Mouse (Mus musculus) stomach, embryonic 16.5 days (tissue): ENCODE results near the gene Fbxl17. TPM values are rescaled to one million over a fixed set of nuclear protein-coding genes. Genes with fewer than 3 reads are reported as not detected.

Experiments used
- ATAC-seq: fragments of 200-750 bp; cut with Nextera tagmentation; 2 replicates; pipeline ENCODE4 v1.8.0; 2017; ENCODE audit warnings: moderate number of reproducible peaks, moderate TSS enrichment; ENCODE audit not compliant: insufficient read depth, low FRiP score
- H3K27ac ChIP-seq: fragments of 300-500 bp; sonication (generic); 2 replicates; pipeline ENCODE4 v1.5.1; 2014; ENCODE audit warnings: low read length
- H3K27me3 ChIP-seq: fragments of 300-500 bp; sonication (generic); 2 replicates; pipeline ENCODE4 v1.6.1; 2014; ENCODE audit warnings: low read length, control low read depth, mixed read lengths; ENCODE audit not compliant: control insufficient read depth, insufficient read depth
- H3K36me3 ChIP-seq: fragments of 300-500 bp; sonication (generic); 2 replicates; pipeline ENCODE4 v1.6.1; 2014; ENCODE audit warnings: low read length; ENCODE audit not compliant: control insufficient read depth, insufficient read depth
- H3K4me1 ChIP-seq: fragments of 300-500 bp; sonication (generic); 2 replicates; pipeline ENCODE4 v1.6.1; 2014; ENCODE audit warnings: low read length, control low read depth, mixed read lengths; ENCODE audit not compliant: control insufficient read depth, insufficient read depth
- H3K4me2 ChIP-seq: fragments of 300-500 bp; sonication (generic); 2 replicates; pipeline ENCODE4 v1.6.1; 2014; ENCODE audit warnings: low read depth, low read length, mixed read lengths
- H3K4me3 ChIP-seq: fragments of 300-500 bp; sonication (generic); replicated peaks from 2 replicates; pipeline ENCODE4 v1.5.1; 2014; ENCODE audit warnings: mild to moderate bottlenecking, low read length
- H3K9ac ChIP-seq: fragments of 300-500 bp; sonication (generic); 2 replicates; pipeline ENCODE4 v1.6.1; 2014; ENCODE audit warnings: low read length
- H3K9me3 ChIP-seq: fragments of 300-500 bp; sonication (generic); replicated peaks from 2 replicates; pipeline ENCODE4 v1.6.1; 2016; ENCODE audit warnings: low read length, control low read depth; ENCODE audit not compliant: control insufficient read depth
- WGBS: fragments of 180-500 bp; shearing (Covaris S2); extraction: QIAGEN DNeasy Blood & Tissue Kit; methylation state at CpG from one replicate; pipeline ENCODE4 v1.1.7; 2014; 5-methylcytosine and 5-hydroxymethylcytosine counted together
- polyA plus RNA-seq: library from polyadenylated mRNA; unstranded; fragments of >200 nt; fragmentation: Nextera tagmentation; extraction: Ambion mirVana; gene quantifications from 2 replicates; pipeline ENCODE4 v1.2.1, GENCODE M21; 2015

The Fbxl17 gene
- polyA plus RNA-seq, 1 experiment from 2014 or later = 4.7 TPM

DNA sequence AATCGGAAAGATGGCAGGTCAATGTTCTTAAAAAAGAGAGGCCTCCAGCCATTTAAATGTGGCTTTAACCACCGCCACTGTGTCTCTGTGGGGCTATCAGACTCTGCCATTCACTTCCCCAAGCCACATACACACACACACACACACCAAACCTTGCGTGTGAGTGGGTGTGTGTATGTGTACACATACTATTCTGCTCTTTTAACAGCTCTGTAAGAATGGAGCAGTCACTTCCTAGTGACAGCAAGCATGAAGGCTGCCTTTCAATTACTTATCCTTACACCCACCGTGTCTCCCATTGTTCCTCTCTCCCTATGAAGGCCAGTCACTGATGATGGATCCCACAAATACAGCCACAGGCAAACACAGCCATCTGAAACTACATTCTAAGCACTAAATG is 54.6 kb downstream of the Fbxl17 start:
- no peak for ATAC-seq
- H3K9ac ChIP-seq = no peak overlapping the region
- H3K36me3 ChIP-seq = no peaks in the 10 kb centered on the region
- no peak overlapping the region for H3K4me2 ChIP-seq
- H3K4me1 ChIP-seq = no peaks in the 10 kb centered on the region
- WGBS = 84% methylated on average over 4 of the region's 4 CpGs
- no peaks in the 10 kb centered on the region for H3K27me3 ChIP-seq
- H3K4me3 ChIP-seq = no peak overlapping the region
- H3K9me3 ChIP-seq = no peaks in the 10 kb centered on the region
- H3K27ac ChIP-seq = no peak overlapping the region

DNA sequence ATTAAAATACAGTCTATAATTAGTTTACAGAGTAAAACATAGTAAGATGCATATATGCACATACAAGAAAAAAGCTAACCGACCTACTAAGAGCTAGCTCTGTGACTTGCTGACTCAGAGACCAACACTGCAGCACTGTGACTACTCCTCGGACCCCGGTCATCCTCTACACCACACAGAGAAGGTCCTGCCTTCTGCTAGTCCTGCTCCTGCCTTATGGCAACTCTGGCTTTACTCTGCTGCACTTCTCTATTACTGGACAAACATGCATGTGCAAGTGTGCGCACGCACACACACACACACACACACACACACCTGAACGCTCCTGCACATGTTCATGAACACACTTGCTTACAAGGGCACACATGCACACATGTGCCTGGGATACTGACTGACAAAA is 62.4 kb downstream of the Fbxl17 start:
- Histone ChIP-seq H3K9me3 (no peaks in the 10 kb centered on the region), H3K4me2 (no peak overlapping the region), H3K27me3 (no peaks in the 10 kb centered on the region), H3K9ac (no peak overlapping the region), H3K27ac (no peak overlapping the region), H3K4me1 (no peaks in the 10 kb centered on the region), H3K4me3 (no peak overlapping the region), H3K36me3 (no peaks in the 10 kb centered on the region)
- no peak for ATAC-seq
- WGBS = 89% methylated on average over 6 of the region's 6 CpGs

DNA sequence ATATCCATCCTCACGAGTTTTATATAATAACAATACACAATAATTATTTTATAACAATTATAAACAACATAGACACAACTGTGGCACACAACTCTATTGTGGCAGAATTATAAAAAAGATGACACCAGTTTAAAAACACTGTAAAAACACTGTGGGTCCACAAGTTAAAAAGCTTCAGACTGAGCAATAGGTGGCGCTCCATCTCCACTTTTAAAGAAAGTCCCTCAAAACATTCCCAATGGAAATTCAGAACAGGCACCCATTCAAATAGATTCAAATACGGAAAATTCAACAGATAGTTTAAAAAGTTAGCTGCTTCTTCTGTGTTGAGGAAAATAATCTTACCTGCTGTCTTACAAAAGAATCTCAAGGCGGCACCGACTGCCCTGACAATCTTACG is 65.7 kb downstream of the Fbxl17 start:
- WGBS = 47% methylated on average over 6 of the region's 6 CpGs
- no peaks in the 10 kb centered on the region for H3K36me3 ChIP-seq
- 0 out of 2 replicates have a peak, but pooled peaks cover 2% of the 10 kb centered on the region for H3K4me1 ChIP-seq
- no peaks in the 10 kb centered on the region for H3K9me3 ChIP-seq
- no peak overlapping the region for H3K9ac ChIP-seq
- H3K4me3 ChIP-seq = no peak overlapping the region
- no peak overlapping the region for H3K4me2 ChIP-seq
- ATAC-seq = no peak
- H3K27ac ChIP-seq = no peak overlapping the region
- H3K27me3 ChIP-seq = no peaks in the 10 kb centered on the region

DNA sequence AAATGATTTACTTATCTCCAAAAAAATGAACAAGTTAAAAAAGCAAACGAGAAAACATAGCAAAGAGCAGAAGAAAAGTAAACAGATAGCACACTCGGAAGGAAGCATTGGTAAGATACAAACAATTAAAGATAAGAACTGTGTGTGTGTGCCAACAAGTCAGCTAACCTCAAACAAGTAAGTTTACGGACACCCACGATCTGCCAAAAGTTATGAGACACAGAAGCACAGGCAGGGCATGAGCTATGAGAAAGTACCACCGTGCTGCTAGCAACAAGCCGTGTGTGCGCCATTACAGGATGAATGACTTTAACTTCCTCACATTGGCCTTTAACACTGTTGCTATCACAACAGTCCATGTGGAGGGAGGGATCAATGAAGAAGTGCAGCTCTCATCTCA is 68.2 kb downstream of the Fbxl17 start:
- H3K4me2 ChIP-seq = no peak overlapping the region
- H3K36me3 ChIP-seq = no peaks in the 10 kb centered on the region
- no peaks in the 10 kb centered on the region for H3K27me3 ChIP-seq
- H3K4me1 ChIP-seq = 0 out of 2 replicates have a peak, but pooled peaks cover 2% of the 10 kb centered on the region
- no peaks in the 10 kb centered on the region for H3K9me3 ChIP-seq
- no peak for ATAC-seq
- no peak overlapping the region for H3K4me3 ChIP-seq
- H3K27ac ChIP-seq = no peak overlapping the region
- WGBS = 37% methylated on average over 7 of the region's 7 CpGs
- H3K9ac ChIP-seq = no peak overlapping the region

DNA sequence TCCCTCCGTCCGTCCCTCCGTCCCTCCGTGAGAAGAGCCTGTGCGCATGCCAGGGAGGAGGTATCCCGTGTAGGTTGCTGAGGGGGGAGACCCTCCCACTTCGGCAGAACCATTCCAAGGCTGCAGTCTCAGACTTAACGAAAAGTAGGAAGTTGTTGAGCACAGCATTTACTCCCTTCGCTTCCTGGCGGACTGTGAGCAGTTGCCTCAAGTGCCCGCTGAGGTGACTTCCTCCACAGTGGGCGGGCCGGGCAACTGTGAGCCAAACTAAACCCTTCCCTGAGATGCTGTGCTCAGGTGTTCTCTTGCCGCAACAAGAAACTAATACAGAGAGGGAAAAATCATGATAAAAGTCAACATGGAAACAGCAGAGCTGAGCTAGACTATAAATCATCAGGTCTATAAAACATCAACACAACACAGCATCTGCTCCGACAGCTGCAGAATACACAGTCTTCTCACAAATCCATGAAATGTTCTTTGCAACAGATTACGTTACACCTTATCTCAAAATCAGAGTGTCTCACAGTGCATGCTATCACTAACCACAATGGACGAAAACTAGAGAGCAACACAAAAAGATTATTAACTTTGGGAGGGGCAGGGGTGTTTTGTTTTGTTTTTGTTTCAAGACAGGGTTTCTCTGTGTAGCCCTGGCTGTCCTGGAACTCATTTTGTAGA is 69.3 kb downstream of the Fbxl17 start:
- H3K36me3 ChIP-seq = no peaks in the 10 kb centered on the region
- 60% methylated on average over 17 of the region's 17 CpGs for WGBS
- H3K27me3 ChIP-seq = no peaks in the 10 kb centered on the region
- H3K9me3 ChIP-seq = no peaks in the 10 kb centered on the region
- no peak overlapping the region for H3K4me3 ChIP-seq
- no peak overlapping the region for H3K9ac ChIP-seq
- H3K27ac ChIP-seq = no peak overlapping the region
- H3K4me2 ChIP-seq = no peak overlapping the region; the same call in 1 of the 2 replicates
- 0 out of 2 replicates have a peak, but pooled peaks cover 2% of the 10 kb centered on the region for H3K4me1 ChIP-seq
- ATAC-seq = no peak

DNA sequence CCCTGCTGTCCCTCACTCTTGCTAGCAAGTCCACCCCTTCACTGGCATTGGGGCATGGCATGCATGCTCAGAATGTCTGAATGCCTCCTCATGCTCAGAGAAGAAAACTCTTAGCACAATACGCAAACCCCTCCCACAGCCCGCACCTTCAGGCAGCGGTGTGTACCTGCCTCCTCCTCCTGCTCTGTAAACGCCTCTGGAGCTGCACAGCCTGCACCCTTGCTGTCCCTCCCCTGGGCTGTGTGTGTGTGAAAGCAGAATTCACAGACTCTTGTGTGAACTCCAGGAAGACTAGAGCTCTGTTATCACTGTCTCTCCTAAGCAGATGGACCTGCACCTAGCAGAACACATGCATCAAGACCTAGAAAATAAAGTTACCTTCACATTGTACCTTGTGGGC is 76.0 kb downstream of the Fbxl17 start:
- no peak overlapping the region for H3K4me3 ChIP-seq
- H3K4me2 ChIP-seq = no peak overlapping the region
- no peaks in the 10 kb centered on the region for H3K36me3 ChIP-seq
- no peak for ATAC-seq
- H3K9ac ChIP-seq = no peak overlapping the region
- peaks cover 3% of the 10 kb centered on the region; the same call in 1 of the 2 replicates for H3K4me1 ChIP-seq
- 75% methylated on average over 4 of the region's 4 CpGs for WGBS
- no peak overlapping the region for H3K27ac ChIP-seq
- no peaks in the 10 kb centered on the region for H3K27me3 ChIP-seq
- H3K9me3 ChIP-seq = no peaks in the 10 kb centered on the region

DNA sequence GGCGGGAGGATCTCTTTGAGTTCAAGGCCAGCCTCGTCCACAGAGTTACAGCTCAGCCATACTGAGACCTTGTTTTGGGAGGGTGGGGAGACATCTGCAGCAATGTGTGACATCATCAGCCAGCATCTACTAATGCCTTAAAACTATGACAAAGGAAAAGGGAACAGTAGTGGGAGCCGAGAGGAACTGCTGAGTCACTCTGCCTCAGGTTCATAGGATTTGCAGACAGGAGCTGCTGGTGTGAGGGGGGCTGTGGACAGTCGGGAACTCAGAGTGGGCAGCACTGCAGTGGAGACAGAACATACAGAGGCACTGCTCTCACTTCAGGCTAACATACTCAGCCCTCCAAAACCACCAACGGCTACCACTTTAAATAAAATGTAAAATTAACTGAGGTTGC is 77.1 kb downstream of the Fbxl17 start:
- no peak overlapping the region for H3K4me3 ChIP-seq
- H3K4me1 ChIP-seq = peaks cover 3% of the 10 kb centered on the region; the same call in 1 of the 2 replicates
- H3K4me2 ChIP-seq = no peak overlapping the region
- H3K36me3 ChIP-seq = no peaks in the 10 kb centered on the region
- H3K27me3 ChIP-seq = no peaks in the 10 kb centered on the region
- no peak overlapping the region for H3K9ac ChIP-seq
- H3K9me3 ChIP-seq = no peaks in the 10 kb centered on the region
- no peak overlapping the region for H3K27ac ChIP-seq
- ATAC-seq = no peak
- WGBS = 89% methylated on average over 5 of the region's 5 CpGs

DNA sequence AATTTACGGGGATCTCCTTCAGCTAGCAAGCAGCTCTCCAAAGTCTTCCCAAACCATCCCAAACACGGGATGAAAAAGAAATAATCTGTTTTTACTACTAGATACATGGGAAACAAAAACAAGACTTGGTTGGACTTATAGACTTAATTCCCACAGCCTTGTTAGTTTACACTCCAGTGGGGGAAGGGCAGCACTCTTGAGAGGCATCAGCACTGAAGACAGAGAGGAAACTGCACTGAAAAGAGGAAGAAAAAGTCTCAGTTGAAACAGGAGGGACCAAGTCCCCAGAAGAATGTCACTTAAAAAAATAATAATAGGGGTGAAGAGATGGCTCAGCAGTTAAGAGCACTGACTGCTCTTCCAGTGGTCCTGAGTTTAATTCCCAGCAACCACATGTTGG is 78.0 kb downstream of the Fbxl17 start:
- WGBS = 70% methylated on average over 2 of the region's 2 CpGs
- no peak for ATAC-seq
- no peak overlapping the region for H3K27ac ChIP-seq

DNA sequence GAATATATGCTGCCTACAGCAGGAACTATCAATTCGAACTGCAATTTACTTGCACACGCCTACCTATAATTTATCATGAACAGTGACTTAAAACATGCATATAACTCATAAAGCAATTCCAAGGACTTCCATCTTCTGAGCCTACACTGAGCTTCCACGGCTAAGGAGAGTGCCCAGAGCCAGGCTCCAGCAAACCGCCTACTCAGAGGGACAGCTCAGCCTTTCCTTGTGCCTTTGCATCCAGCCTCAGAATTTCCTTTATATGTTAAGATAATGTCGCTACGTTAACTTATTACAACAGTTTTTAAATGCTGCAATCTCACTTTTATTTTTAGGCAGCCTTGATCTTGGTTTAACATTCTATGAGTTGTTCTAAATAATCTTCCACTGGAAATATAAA is 80.3 kb downstream of the Fbxl17 start:
- 74% methylated on average over 6 of the region's 6 CpGs for whole genome bisulfite sequencing
- Histone ChIP-seq H3K4me3 (no peak overlapping the region), H3K9me3 (no peaks in the 10 kb centered on the region), H3K27ac (no peak overlapping the region), H3K4me1 (peaks cover 3% of the 10 kb centered on the region; the same call in 1 of the 2 replicates), H3K27me3 (no peaks in the 10 kb centered on the region), H3K4me2 (no peak overlapping the region), H3K36me3 (no peaks in the 10 kb centered on the region), H3K9ac (no peak overlapping the region)
- no peak for ATAC-seq

More for the DNA sequence above, 78.0 kb downstream of the Fbxl17 start:
- no peaks in the 10 kb centered on the region for H3K36me3 ChIP-seq
- no peaks in the 10 kb centered on the region for H3K27me3 ChIP-seq
- H3K4me2 ChIP-seq = no peak overlapping the region
- H3K4me1 ChIP-seq = peaks cover 3% of the 10 kb centered on the region; the same call in 1 of the 2 replicates
- H3K4me3 ChIP-seq = no peak overlapping the region
- H3K9me3 ChIP-seq = no peaks in the 10 kb centered on the region
- H3K9ac ChIP-seq = no peak overlapping the region
